Mouse (Mus musculus) left cerebral cortex, adult 18-20 months (tissue): ENCODE results near the gene Crebl2. TPM values are rescaled to one million over a fixed set of nuclear protein-coding genes. Genes with fewer than 3 reads are reported as not detected.

Source experiments
- DNase-seq, 2 experiments: peaks; one replicate each; pipeline ENCODE4 v3.0.0; 2021 to 2022; ENCODE audit warnings: low spot score in 2 of 2, mixed read lengths in 1 of 2
- long read RNA-seq, 2 experiments: library from polyadenylated mRNA; stranded (forward); transcript quantifications; one replicate each; pipeline ENCODE4 v2.0.0; 2021
- total RNA-seq, 2 experiments: library from RNA; stranded (reverse); gene quantifications; 2 replicates each; pipeline ENCODE4 v1.2.3; 2021

Crebl2 gene
- 10 to 100 TPM; 51.8 TPM for total RNA-seq
- long read RNA-seq, experiment 1, transcript Crebl2-201 (5 exons, 3,629 nt), result major isoform, 7 of 14 reads
- long read RNA-seq, experiment 1, partial matches to known transcripts, result 5 of 14 reads
- long read RNA-seq, experiment 1, other reads (novel, unspliced or antisense), result 2 of 14 reads
- long read RNA-seq, experiment 2, transcript Crebl2-201 (5 exons, 3,629 nt), result major isoform, 5 of 8 reads
- long read RNA-seq, experiment 2, partial matches to known transcripts, result 2 of 8 reads
- long read RNA-seq, experiment 2, other reads (novel, unspliced or antisense), result 1 of 8 reads

- DNase-seq, result peak; percentile 99
Measured at GRCm38 (mm10) chr6:134829786-134830700, at the start of gene Crebl2. TSS of gene Crebl2 (plus strand) at chr6:134830154.

GRCm38 (mm10) chr6:134781494-134781913 is 48.5 kb upstream of the Crebl2 start:
- no peak for DNase-seq

GRCm38 (mm10) chr6:134782900-134783299 is 47.1 kb upstream of the Crebl2 start:
- no peak for DNase-seq

GRCm38 (mm10) chr6:134786426-134786825 is 43.5 kb upstream of the Crebl2 start:
- no peak for DNase-seq

- no peak for DNase-seq
Measured at GRCm38 (mm10) chr6:134789100-134789499, 40.9 kb upstream of the Crebl2 start.

- DNase-seq, result no peak
Measured at GRCm38 (mm10) chr6:134791251-134792118, 38.5 kb upstream of the Crebl2 start.

- DNase-seq, result peak; percentile 76 to 78
Measured at GRCm38 (mm10) chr6:134792141-134793045, 37.6 kb upstream of the Crebl2 start, which contains the start of gene Dusp16. TSS of gene Dusp16 (minus strand) at chr6:134792625.

GRCm38 (mm10) chr6:134793046-134793806 is 36.7 kb upstream of the Crebl2 start:
- no peak for DNase-seq

GRCm38 (mm10) chr6:134793911-134794520 is 35.9 kb upstream of the Crebl2 start:
- peak; percentile 80 to 84 for DNase-seq

- no peak for DNase-seq
Measured at GRCm38 (mm10) chr6:134796297-134796696, 33.7 kb upstream of the Crebl2 start.

GRCm38 (mm10) chr6:134801483-134801882 is 28.5 kb upstream of the Crebl2 start:
- no peak for DNase-seq

GRCm38 (mm10) chr6:134802641-134803043 is 27.3 kb upstream of the Crebl2 start:
- no peak for DNase-seq

- DNase-seq, result no peak
Measured at GRCm38 (mm10) chr6:134804736-134805277, 25.1 kb upstream of the Crebl2 start.

- no peak for DNase-seq
Measured at GRCm38 (mm10) chr6:134806130-134806529, 23.8 kb upstream of the Crebl2 start.

GRCm38 (mm10) chr6:134807091-134807490 is 22.9 kb upstream of the Crebl2 start:
- no peak for DNase-seq

- DNase-seq, result no peak
Measured at GRCm38 (mm10) chr6:134807794-134808193, 22.2 kb upstream of the Crebl2 start.

GRCm38 (mm10) chr6:134813066-134813465 is 16.9 kb upstream of the Crebl2 start:
- DNase-seq, result no peak
